Mouse (Mus musculus) liver, embryonic 14.5 days (tissue): ENCODE measurements around the gene Pdhx. TPM values are rescaled to one million over a fixed set of nuclear protein-coding genes. Genes with fewer than 3 reads are reported as not detected.

Experiments used
- ATAC-seq: fragments of 200-750 bp; cut with Nextera tagmentation; 2 replicates; pipeline ENCODE4 v1.8.0; 2017; ENCODE audit warnings: moderate number of reproducible peaks, mild to moderate bottlenecking, moderate library complexity; ENCODE audit not compliant: insufficient read depth
- DNase-seq, 3 experiments: peaks; one replicate each; pipeline ENCODE4 v3.0.0-alpha.2; 2012 to 2013; ENCODE audit warnings: low read depth in 3 of 3, low spot score in 3 of 3
- H3K27ac ChIP-seq: fragments of 300-500 bp; sonication (generic); 2 replicates; pipeline ENCODE4 v1.5.1; 2014; ENCODE audit warnings: moderate library complexity, mild to moderate bottlenecking, control low read depth, inconsistent platforms
- H3K27me3 ChIP-seq: fragments of 300-500 bp; sonication (generic); 2 replicates; pipeline ENCODE4 v1.6.1; 2014; ENCODE audit warnings: mild to moderate bottlenecking, low read length, moderate library complexity; ENCODE audit not compliant: control insufficient read depth, insufficient read depth
- H3K36me3 ChIP-seq: fragments of 300-500 bp; sonication (generic); replicated peaks from 2 replicates; pipeline ENCODE4 v1.6.1; 2014; ENCODE audit warnings: low read depth; ENCODE audit not compliant: control insufficient read depth, insufficient read depth
- H3K4me1 ChIP-seq, 2 experiments: fragments of 200-500 bp in 1 of 2; fragments of 300-500 bp in 1 of 2; sonication (generic) in 1 of 2; replicated peaks; 2 replicates each; pipeline ENCODE4 v1.6.1; 2012 to 2014; ENCODE audit warnings: antibody characterized with exemption in 1 of 2, inconsistent platforms in 1 of 2, low read length in 1 of 2; ENCODE audit not compliant: control insufficient read depth in 2 of 2, insufficient read depth in 2 of 2
- H3K4me2 ChIP-seq: fragments of 300-500 bp; sonication (generic); 2 replicates; pipeline ENCODE4 v1.6.1; 2014; ENCODE audit warnings: low read depth, mild to moderate bottlenecking, control low read depth, moderate library complexity
- H3K4me3 ChIP-seq, 2 experiments: fragments of 200-500 bp in 1 of 2; fragments of 300-500 bp in 1 of 2; sonication (generic) in 1 of 2; 2 replicates each; pipeline ENCODE4 v1.5.1; 2012 to 2014; ENCODE audit warnings: low read depth in 2 of 2, low read length in 2 of 2, mild to moderate bottlenecking in 2 of 2, control low read depth in 1 of 2, inconsistent platforms in 1 of 2, moderate library complexity in 1 of 2; ENCODE audit not compliant: insufficient read depth in 1 of 2
- H3K9ac ChIP-seq: fragments of 300-500 bp; sonication (generic); replicated peaks from 2 replicates; pipeline ENCODE4 v1.6.1; 2014; ENCODE audit warnings: mild to moderate bottlenecking, control low read depth, moderate library complexity
- H3K9me3 ChIP-seq: fragments of 300-500 bp; sonication (generic); 2 replicates; pipeline ENCODE4 v1.6.1; 2016; ENCODE audit warnings: low read length, mixed read lengths; ENCODE audit not compliant: control insufficient read depth
- CTCF ChIP-seq: IDR thresholded peaks from 2 replicates; pipeline ENCODE4 v1.5.1; 2016; ENCODE audit warnings: antibody characterized with exemption, low read depth, control low read depth
- EP300 ChIP-seq: IDR thresholded peaks from 2 replicates; pipeline ENCODE4 v1.6.1; 2016; ENCODE audit warnings: antibody characterized with exemption, low read depth
- WGBS: fragments of 180-500 bp; shearing (Covaris S2); extraction: QIAGEN DNeasy Blood & Tissue Kit; methylation state at CpG from one replicate; pipeline ENCODE4 v1.1.7; 2014; ENCODE audit not compliant: insufficient replicate concordance; 5-methylcytosine and 5-hydroxymethylcytosine counted together
- polyA plus RNA-seq, 2 experiments: library from polyadenylated mRNA; depleted of rRNA in 1 of 2; stranded (reverse) in 1 of 2; unstranded in 1 of 2; fragments of >200 nt; fragmentation: Nextera tagmentation in 1 of 2; extraction: Ambion mirVana in 1 of 2; gene quantifications; 2 replicates each; pipeline versions ENCODE4 v1.2.1 to v1.2.3; 2012 to 2014

The Pdhx gene
- polyA plus RNA-seq, 2 experiments: 16.0 to 23.8 TPM

- no peaks in the 10 kb centered on the region for H3K9me3 ChIP-seq
- no peak overlapping the region for H3K4me3 ChIP-seq
- 70% methylated on average over 10 of the region's 10 CpGs for WGBS
- TF ChIP-seq CTCF (no peak), EP300 (no peak)
- no peak overlapping the region for H3K27ac ChIP-seq
- no peaks in the 10 kb centered on the region for H3K4me1 ChIP-seq
- DNase-seq: no peak
- no peak overlapping the region for H3K4me2 ChIP-seq
- no peak for ATAC-seq
- no peak overlapping the region for H3K9ac ChIP-seq
- H3K36me3 ChIP-seq: peaks cover 3% of the 10 kb centered on the region
- no peaks in the 10 kb centered on the region for H3K27me3 ChIP-seq
Measured at GRCm38 (mm10) chr2:103085633-103086032, 12.3 kb upstream of the Pdhx start.

GRCm38 (mm10) chr2:103084451-103084850 lies 11.1 kb upstream of the Pdhx start:
- no peak for DNase-seq
- Histone ChIP-seq H3K27ac (no peak overlapping the region), H3K4me1 (no peaks in the 10 kb centered on the region)

GRCm38 (mm10) chr2:103082853-103083252 lies 9.5 kb upstream of the Pdhx start:
- Histone ChIP-seq H3K27ac (no peak overlapping the region), H3K4me3 (no peak overlapping the region), H3K27me3 (no peaks in the 10 kb centered on the region), H3K9me3 (no peaks in the 10 kb centered on the region), H3K9ac (no peak overlapping the region), H3K4me2 (no peak overlapping the region), H3K36me3 (no peaks in the 10 kb centered on the region; the same call in 1 of the 2 replicates), H3K4me1 (no peaks in the 10 kb centered on the region)
- ATAC-seq (no peak), DNase-seq (no peak)
- TF ChIP-seq EP300 (no peak), CTCF (no peak)
- 78% methylated on average over 7 of the region's 7 CpGs for WGBS

More at GRCm38 (mm10) chr2:103084451-103084850, 11.1 kb upstream of the Pdhx start:
- Histone ChIP-seq H3K36me3 (peaks cover 3% of the 10 kb centered on the region), H3K9ac (no peak overlapping the region), H3K4me3 (no peak overlapping the region), H3K4me2 (no peak overlapping the region), H3K9me3 (no peaks in the 10 kb centered on the region), H3K27me3 (no peaks in the 10 kb centered on the region)
- TF ChIP-seq CTCF (peak; percentile 57; the same call in 1 of the 2 replicates), EP300 (no peak)
- ATAC-seq: no peak
- WGBS: 51% methylated on average over 5 of the region's 5 CpGs

- H3K4me3 ChIP-seq: no peak overlapping the region
- H3K4me2 ChIP-seq: no peak overlapping the region
- no peak for TF ChIP-seq CTCF
- no peak for TF ChIP-seq EP300
- ATAC-seq (no peak), DNase-seq (no peak)
- H3K27me3 ChIP-seq: no peaks in the 10 kb centered on the region
- H3K9ac ChIP-seq: no peak overlapping the region
- H3K27ac ChIP-seq: no peak overlapping the region
- H3K36me3 ChIP-seq: no peaks in the 10 kb centered on the region; the same call in 1 of the 2 replicates
- H3K9me3 ChIP-seq: no peaks in the 10 kb centered on the region
- WGBS: 58% methylated on average over 5 of the region's 5 CpGs
- no peaks in the 10 kb centered on the region for H3K4me1 ChIP-seq
Measured at GRCm38 (mm10) chr2:103081706-103082105, 8.4 kb upstream of the Pdhx start.

GRCm38 (mm10) chr2:103081117-103081516 lies 7.8 kb upstream of the Pdhx start:
- no peak for DNase-seq
- no peaks in the 10 kb centered on the region for H3K27me3 ChIP-seq
- WGBS: 58% methylated on average over 6 of the region's 6 CpGs
- no peaks in the 10 kb centered on the region for H3K4me1 ChIP-seq
- H3K9ac ChIP-seq: no peak overlapping the region
- H3K4me2 ChIP-seq: no peak overlapping the region
- no peak for TF ChIP-seq CTCF
- TF ChIP-seq EP300: no peak
- ATAC-seq: no peak
- H3K4me3 ChIP-seq: no peak overlapping the region
- no peaks in the 10 kb centered on the region for H3K9me3 ChIP-seq
- no peaks in the 10 kb centered on the region; the same call in 1 of the 2 replicates for H3K36me3 ChIP-seq
- no peak overlapping the region for H3K27ac ChIP-seq
